Mouse (Mus musculus): ENCODE data around the gene Man1b1.
A peak's percentile ranks its signal among the peaks of the same experiment; 100 is the strongest.

The Man1b1 gene

GRCm38 (mm10) chr2:25364313-25364712 lies 32.2 kb downstream of the Man1b1 start:
- DNase-seq (ENCODE audit: low spot score), result no peak

- DNase-seq (ENCODE audit: low spot score), result no peak
These were observed 32.6 kb downstream of the Man1b1 start for GRCm38 (mm10) chr2:25364761-25365090.

DNA sequence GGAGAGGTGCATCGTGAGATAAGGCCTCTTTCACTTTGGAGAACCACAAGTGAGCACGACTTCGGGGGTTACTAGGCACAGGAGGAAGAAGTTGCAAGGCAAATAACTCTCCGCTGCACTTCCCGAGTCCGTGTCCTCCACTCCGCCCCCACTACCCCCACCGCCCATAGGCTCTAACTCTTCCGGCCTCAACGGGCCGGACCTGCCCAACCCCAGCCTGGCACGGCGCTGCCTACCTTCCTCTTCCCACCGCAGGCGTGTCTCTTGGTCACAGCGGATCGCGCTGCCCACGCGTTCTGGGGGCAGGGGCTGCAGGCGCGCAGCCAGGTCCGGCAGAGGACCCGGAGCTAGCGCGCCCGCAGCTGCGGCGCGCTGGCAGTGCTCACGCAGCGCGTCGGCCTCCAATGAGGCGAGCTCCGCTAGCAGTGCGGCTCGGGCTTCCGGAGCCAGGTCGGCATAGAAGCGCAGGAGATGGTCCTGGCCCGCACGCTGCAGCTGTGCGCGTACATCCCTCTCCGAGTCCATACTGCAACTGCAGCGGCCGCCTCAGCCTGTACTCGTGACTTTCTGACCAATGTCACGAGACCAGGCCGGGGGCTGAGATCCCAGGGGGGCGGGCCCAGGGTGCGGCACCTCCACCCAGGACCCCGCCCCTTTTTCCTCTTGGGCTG lies 33.1 kb downstream of the Man1b1 start, which contains the start of gene Uap1l1:
Uap1l1 (minus strand) TSS at position 592 of the 671 bp plus-strand sequence.
- peak; percentile 77 for DNase-seq (ENCODE audit: low spot score)

GRCm38 (mm10) chr2:25369996-25370395 lies 37.9 kb downstream of the Man1b1 start:
- DNase-seq (ENCODE audit: low spot score), result no peak

DNA sequence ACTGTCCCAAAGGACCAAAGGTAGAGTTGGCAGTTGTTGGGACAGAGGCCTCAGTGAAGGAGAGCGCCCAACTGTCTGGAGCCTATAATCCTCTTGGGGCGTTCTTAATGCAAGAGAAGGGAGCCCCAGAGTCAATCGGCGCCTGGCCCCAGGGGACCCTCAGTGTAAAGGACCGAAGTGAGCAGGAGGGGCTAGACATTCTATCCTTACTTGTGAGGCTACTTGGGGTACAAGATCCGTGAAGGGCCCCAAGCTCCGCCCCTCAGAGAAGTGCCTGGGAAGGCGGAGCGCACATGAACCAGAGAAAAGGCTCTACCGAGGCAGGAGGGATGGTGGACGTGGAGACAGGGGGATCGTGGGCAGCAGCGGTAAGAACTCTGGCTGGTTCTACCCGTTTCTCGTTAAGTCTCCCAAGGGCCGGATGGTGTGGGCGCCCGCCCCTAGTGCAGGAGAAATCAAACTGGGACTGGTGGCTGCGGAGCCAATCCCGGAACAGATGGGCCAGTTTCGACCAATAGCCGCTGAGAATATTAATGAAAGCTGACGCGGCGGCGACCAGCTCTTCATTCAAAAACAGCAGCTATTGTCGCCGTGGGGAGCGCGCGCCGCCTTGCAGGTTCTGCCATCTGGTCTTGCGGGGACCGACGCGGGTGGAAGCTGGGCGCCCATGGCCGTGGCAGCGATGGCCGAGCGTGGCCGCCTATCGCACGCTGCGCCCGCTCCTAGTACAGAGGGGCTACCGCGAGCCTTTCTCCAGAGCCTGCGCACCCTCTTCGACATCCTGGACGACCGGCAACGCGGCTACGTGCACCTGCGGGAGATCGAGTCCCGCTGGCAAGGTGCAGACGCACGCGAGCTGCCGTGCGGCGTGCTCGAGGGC lies 39.9 kb downstream of the Man1b1 start, which contains the start of gene Sapcd2:
Sapcd2 (plus strand) TSS at position 558 of the 880 bp plus-strand sequence.
- peak; percentile 64 for DNase-seq (ENCODE audit: low spot score)

DNA sequence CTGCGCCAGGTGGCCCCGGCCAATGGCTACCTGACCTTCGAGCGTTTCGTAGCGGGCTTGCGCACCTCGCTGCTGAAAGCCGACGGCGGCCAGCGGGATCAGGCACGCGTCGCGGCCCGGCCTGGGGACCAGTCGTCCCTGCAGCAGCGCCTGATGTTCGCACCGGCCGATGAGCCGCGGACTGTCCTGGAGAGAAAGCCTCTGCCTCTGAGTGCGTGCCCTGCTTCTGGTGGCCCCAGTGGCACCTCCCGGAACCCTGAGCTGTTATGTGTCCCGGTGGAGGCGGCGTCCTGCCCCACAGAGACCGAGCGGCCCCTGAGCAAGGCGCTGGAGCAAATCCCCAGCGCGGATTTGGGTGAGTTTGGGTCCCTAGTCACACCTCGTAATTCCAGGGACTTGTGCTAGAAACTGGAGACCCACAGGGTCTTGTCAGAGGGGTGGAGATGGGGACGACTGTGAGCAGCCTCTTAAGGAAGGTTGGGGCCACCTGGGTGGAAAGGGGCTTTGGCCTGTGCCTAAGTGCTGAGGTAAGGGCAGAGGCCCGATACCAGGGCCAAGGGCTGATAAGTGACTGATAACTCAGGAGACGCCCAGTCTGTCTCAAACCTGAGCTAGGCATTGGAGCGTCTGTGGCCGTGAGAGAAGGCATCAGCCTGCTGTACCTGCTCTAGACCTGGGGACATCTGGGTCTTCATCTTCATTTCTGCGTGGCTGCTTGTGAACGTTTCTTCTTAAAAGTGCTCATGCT lies 40.7 kb downstream of the Man1b1 start:
- DNase-seq (ENCODE audit: low spot score), result no peak

- no peak for DNase-seq (ENCODE audit: low spot score)
These were observed 41.3 kb downstream of the Man1b1 start for GRCm38 (mm10) chr2:25373431-25373830.

GRCm38 (mm10) chr2:25376589-25376988 lies 44.5 kb downstream of the Man1b1 start:
- peak; percentile 42 for DNase-seq (ENCODE audit: low spot score)

DNA sequence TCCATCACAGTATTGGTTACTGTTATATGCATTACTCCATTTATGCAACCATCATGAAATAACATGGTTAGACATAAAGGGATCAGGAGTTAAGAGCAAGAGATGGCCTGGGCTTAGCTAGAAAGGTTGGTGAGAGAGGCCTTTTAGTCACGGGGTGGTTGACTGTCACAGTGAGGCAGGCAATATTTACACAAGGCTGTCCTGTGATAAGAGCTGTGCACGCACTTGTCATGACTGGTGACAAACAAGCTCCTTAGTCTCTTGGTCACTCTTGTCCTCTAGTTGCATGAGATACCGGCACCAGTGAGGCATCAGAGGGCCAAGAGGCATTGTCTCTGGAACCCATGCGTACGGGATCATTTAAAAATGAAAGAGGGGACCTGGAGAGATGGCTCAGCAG lies 52.4 kb downstream of the Man1b1 start:
- DNase-seq (ENCODE audit: low spot score), result no peak

DNA sequence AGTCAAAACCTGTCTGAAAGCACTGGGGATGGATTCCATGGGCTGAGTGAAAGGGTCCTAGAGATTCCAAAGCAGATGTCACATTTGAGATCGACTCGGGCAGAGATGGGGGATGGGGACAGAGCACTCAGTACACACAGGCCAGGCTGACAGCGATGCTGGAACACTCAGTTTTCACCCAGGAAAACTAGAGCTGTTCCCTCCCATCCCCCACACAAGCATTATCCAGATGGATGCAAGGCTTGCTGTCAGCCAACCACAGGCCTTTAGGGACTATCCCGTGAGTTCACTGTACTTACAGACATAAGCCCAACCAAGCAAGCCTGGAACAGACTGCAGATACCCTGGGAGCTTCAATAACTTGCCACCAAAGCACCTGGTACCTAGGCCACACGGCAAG lies 59.1 kb downstream of the Man1b1 start:
- no peak for DNase-seq (ENCODE audit: low spot score)

DNA sequence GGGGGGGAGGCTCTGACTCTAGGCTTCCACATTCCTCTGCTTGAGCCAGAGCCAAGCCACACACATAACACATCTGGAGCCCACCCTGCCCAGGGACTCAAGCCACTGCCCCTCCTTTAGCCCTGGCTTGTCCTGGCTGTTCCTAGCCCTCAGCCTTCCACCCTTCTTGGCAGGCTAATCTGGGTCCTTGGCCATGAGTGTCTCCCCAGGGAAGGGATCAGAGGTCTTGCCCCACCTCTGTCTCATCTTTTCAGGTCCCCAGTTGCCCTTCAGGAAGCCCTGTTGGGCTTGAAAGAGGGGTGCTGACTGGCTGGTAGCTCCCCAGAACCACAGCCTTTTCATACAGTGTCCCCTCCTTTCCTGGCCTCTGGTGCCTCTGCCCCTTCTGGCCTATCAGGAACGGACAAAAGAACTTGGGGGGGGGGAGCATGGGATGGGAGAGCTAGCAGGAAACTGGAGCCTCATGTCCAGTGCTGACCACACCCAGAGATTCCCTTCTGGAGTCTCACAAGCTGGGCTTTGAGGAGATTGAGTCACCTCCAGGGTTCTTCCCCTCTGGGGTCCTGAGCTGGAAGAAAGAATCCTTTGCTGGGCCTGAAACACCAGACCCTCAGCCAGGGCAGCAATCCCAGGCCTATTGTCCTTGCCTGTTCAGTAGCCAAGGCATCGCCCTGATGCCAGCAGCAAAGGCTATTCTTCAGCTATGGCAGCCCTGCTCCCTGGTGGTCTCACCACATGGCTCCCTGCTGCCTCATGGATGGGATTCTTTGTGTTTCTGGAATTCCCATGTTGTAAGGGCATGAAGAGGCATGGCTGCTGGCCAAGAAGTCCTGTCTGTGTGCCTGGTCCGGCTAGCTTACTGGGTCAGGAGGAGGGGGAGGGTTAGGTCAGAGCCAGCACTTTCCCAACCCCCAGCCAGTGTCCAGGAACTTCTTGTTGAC lies 62.4 kb downstream of the Man1b1 start:
- no peak for DNase-seq (ENCODE audit: low spot score)

DNA sequence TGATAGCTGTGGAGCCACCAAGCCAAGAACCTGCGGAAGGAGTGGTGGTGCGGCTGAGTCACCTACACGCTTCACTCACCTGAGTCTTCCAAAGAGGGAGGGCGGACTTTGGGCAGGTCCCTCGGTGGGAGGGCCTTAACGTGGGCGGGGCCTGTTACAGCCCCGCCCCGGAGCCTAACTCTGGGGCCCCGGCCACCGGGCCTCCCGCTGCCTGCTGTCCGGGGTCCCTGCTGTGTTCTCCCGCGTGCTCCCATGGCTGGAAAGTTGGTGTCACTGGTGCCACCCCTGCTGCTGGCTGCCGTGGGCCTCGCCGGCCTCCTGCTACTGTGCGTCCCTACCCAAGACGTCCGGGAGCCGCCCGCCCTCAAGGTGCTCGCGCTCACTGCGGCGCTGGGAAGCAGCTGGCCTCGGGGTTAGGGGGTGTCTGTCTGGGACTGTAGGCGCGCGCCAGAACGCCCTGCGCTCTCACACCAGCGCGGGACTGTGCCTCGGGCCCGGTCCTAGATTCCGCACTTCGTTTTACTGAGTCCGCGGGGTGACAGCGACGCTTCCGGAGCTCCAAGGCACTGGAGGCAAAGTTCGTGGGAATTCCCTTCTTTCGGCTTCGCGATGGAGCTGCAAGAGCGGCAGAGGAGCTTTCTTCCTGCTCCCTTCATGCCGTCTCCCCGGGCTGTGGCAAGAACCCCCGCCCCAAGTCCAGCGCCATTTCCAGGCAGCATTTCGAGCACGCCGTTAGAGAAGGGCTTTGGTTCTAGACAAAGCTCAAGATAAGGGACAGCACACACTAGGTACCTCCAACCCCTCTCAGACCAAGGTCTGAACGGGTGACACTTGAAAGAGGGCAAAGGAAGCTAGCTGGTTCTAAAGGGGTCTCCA lies 63.8 kb downstream of the Man1b1 start, which contains the start of gene Entpd2:
Entpd2 (plus strand) TSS at position 154 of the 876 bp plus-strand sequence.
- peak; percentile 52 for DNase-seq (ENCODE audit: low spot score)

GRCm38 (mm10) chr2:25396597-25396983 lies 64.5 kb downstream of the Man1b1 start:
- no peak for DNase-seq (ENCODE audit: low spot score)

DNA sequence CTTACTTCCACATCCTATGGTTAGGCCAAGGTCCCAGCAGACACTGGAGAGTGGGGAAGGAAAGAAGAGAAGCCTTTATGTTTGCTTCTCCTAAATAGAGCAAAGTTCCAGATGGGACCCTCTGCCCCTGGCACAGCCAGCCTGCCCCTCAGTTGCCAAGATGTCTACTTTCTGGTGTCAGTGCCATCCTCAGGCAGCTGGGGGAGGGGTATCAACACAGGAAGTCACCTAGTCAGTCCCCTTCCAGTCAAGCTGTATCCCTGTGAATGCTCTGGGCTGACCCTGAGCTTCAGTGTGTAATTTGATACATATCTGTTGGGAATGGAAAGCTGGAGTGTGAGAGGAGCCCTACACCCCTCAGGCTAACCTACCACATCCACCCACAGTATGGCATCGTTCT lies 64.9 kb downstream of the Man1b1 start:
- DNase-seq (ENCODE audit: low spot score), result no peak

- no peak for DNase-seq (ENCODE audit: low spot score)
These were observed 65.9 kb downstream of the Man1b1 start for GRCm38 (mm10) chr2:25398065-25398464.

DNA sequence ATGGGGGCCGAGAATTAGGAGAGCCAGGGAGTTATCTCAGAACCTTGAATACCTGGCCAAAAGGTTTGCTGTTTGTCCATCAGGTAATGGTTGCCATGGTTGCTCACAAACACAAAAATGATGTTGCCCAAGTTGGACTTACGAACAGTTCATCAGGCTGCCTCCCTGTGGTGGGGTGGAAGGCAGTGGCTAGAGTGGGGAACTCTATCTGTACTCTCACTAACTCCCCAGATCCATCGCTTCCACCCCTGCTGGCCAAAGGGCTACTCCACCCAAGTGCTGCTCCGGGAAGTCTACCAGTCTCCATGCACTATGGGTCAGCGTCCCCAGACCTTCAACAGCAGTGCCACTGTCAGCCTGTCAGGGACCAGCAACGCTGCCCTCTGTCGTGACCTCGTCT lies 66.9 kb downstream of the Man1b1 start, which contains the start of gene Npdc1:
Npdc1 (plus strand) TSS at position 301 of the 400 bp plus-strand sequence.
- no peak for DNase-seq (ENCODE audit: low spot score)

GRCm38 (mm10) chr2:25400291-25400690 lies 68.2 kb downstream of the Man1b1 start:
- no peak for DNase-seq (ENCODE audit: low spot score)

GRCm38 (mm10) chr2:25400764-25401163 lies 68.6 kb downstream of the Man1b1 start:
- DNase-seq (ENCODE audit: low spot score), result peak; percentile 63

Measured in urinary bladder, postnatal 25 days (tissue).